Mouse (Mus musculus): Measurements from ENCODE around the gene Fam107b. TPM values are rescaled to one million over a fixed set of nuclear protein-coding genes. Genes with fewer than 3 reads are reported as not detected.

Gene Fam107b
- polyA plus RNA-seq, 1 experiment from 2014 or later = 18.3 TPM

- Histone ChIP-seq H3K36me3 (replicated peaks) (no peaks in the 10 kb centered on the region), H3K9me3 (replicated peaks) (no peaks in the 10 kb centered on the region), H3K9ac (no peak overlapping the region), H3K4me3 (replicated peaks) (no peak overlapping the region), H3K27ac (replicated peaks) (no peak overlapping the region), H3K4me1 (replicated peaks) (no peaks in the 10 kb centered on the region), H3K27me3 (no peaks in the 10 kb centered on the region), H3K4me2 (no peak overlapping the region)
- WGBS (ENCODE audit: insufficient replicate concordance) = 52% methylated on average over 8 of the region's 8 CpGs
- ATAC-seq (ENCODE audit: insufficient read depth) = no peak
Observed at GRCm38 (mm10) chr2:3578180-3578902, 8.1 kb downstream of the Fam107b start.

DNA sequence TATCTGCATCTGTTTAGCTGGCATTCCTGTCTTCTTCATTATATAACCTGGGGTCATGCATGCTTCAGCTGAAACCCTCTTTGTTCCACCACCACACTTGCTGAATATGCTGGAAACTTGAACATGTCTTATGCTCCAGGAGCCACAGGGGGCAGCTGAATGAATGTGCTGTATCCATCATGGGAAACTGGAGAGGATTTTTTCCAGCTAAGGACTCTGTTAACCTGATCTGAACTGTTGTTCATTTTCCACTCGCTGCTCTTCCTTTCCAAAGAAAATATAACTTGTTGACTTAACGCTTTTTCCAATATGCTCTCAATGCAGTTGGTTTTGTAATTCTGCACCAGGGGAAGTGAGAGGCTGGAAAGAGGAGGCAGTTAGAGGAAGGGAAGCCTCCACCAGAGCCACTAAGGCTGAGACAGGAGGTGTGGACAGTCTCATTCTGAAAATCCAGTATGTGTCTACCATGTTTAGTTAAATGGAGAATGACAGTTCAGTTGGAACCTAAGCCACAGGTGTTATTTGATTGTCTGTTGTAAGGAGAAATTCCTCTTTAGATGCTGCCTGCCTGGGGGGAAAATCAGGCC, 9.1 kb downstream of the Fam107b start:
- ATAC-seq (ENCODE audit: insufficient read depth) = no peak
- Histone ChIP-seq H3K27ac (replicated peaks) (no peak overlapping the region), H3K9ac (no peak overlapping the region), H3K9me3 (replicated peaks) (no peaks in the 10 kb centered on the region), H3K36me3 (replicated peaks) (no peaks in the 10 kb centered on the region), H3K4me3 (replicated peaks) (no peak overlapping the region), H3K4me2 (no peak overlapping the region), H3K27me3 (no peaks in the 10 kb centered on the region), H3K4me1 (replicated peaks) (no peaks in the 10 kb centered on the region)
- WGBS (ENCODE audit: insufficient replicate concordance) = 50% methylated on average over 2 of the region's 2 CpGs

DNA sequence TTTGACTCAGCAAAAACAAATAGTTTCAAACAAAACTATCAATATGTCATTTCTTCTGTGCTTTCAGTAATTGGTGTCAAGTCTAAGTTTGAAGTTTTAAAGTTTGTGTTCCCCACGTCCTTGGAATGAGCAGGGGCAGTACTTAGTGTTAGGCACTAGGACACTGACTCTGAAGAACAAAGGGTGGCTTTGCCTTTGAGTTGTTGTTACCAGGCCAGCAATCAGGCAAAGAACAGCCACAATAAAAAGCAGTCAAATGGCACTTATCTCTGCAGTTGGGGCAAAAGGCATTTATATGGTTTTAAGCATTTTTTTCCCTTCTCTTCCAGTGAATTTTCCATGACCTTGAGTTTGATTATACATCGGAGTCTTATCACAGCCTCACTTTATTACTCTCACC, 12.5 kb downstream of the Fam107b start:
- 55% methylated on average over 2 of the region's 2 CpGs for WGBS (ENCODE audit: insufficient replicate concordance)
- Histone ChIP-seq H3K4me2 (no peak overlapping the region), H3K27ac (replicated peaks) (no peak overlapping the region), H3K4me3 (replicated peaks) (no peak overlapping the region), H3K9ac (no peak overlapping the region), H3K27me3 (no peaks in the 10 kb centered on the region), H3K4me1 (replicated peaks) (no peaks in the 10 kb centered on the region), H3K9me3 (replicated peaks) (no peaks in the 10 kb centered on the region), H3K36me3 (replicated peaks) (no peaks in the 10 kb centered on the region)
- no peak for ATAC-seq (ENCODE audit: insufficient read depth)

DNA sequence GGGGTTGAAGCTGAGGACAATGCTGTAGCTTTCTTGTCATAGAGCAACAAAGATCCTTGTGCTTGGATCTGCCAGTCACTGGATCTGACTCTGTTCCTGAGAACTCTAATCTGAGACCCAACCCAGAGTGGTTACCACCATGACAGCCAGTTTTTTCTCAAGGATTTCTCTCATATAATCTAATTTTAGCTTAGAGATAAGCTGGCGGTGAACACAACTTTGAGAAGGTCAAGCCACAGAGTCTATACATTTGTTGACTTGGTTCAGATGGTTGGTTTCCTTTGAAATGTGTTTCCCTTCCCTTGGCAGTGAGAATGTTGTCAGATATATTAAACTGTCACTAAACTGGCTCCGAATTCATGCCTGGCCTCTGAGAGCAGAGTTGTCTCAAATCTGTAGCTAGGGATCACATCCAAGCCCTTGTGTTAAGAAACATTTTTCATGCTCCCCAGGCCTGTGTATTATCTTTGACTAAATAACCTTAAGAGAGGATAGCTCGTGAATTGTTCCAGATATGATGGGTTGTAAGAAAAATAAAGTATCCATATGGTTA, 15.0 kb downstream of the Fam107b start:
- no peaks in the 10 kb centered on the region for H3K9me3 ChIP-seq (replicated peaks)
- H3K4me1 ChIP-seq (replicated peaks) = no peaks in the 10 kb centered on the region
- H3K27ac ChIP-seq (replicated peaks) = no peak overlapping the region
- 39% methylated on average over 3 of the region's 3 CpGs for WGBS (ENCODE audit: insufficient replicate concordance)
- H3K4me3 ChIP-seq (replicated peaks) = no peak overlapping the region
- no peaks in the 10 kb centered on the region for H3K27me3 ChIP-seq
- H3K9ac ChIP-seq = no peak overlapping the region
- H3K4me2 ChIP-seq = no peak overlapping the region
- no peaks in the 10 kb centered on the region for H3K36me3 ChIP-seq (replicated peaks)
- no peak for ATAC-seq (ENCODE audit: insufficient read depth)

DNA sequence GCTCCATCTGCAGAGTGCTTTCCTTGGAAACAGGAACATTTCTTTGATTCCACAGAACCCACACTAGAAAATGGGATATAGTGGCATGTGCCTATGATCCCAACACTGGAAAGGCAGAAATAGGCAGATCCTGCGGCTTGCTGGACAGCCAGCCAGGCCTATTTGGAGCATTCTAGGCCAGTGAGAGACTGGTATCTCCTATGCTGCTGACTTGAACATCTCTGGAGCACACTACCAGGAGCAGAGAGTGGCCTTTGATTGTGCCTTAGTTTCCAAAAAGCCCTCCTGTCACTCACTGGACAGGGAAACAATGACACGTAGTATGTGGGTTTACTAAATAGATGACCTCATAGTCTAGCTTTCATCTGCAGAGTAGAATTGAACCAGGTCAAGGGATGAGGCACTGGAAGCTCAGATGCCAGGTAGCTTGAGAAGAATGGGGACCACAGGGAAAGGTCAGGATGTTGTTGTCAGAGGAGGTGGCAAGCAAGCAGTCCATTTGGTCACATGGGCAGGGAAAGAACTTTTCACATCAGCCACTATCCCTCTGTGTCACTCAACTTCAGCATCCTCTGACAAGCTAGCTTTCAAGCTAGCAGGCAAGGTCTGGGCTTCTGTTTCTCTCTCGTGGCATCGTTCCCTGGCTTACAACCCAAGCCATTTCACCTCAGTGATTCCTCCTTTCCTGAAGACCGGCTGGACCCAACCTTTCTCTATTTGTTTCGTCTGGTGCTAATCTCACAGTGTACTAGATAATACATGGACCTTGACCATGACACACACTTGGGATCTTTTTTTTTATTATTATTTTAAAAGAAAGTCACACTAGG, 20.0 kb downstream of the Fam107b start:
- Histone ChIP-seq H3K36me3 (replicated peaks) (no peaks in the 10 kb centered on the region), H3K27me3 (no peaks in the 10 kb centered on the region), H3K27ac (replicated peaks) (no peak overlapping the region), H3K4me3 (replicated peaks) (no peak overlapping the region), H3K4me1 (replicated peaks) (no peaks in the 10 kb centered on the region), H3K4me2 (no peak overlapping the region), H3K9me3 (replicated peaks) (no peaks in the 10 kb centered on the region), H3K9ac (no peak overlapping the region)
- ATAC-seq (ENCODE audit: insufficient read depth) = no peak
- 65% methylated on average over 6 of the region's 6 CpGs for WGBS (ENCODE audit: insufficient replicate concordance)

GRCm38 (mm10) chr2:3590916-3591197, 20.6 kb downstream of the Fam107b start:
- no peak overlapping the region for H3K27ac ChIP-seq (replicated peaks)
- H3K9ac ChIP-seq = no peak overlapping the region
- ATAC-seq (ENCODE audit: insufficient read depth) = no peak
- H3K4me1 ChIP-seq (replicated peaks) = no peaks in the 10 kb centered on the region
- WGBS (ENCODE audit: insufficient replicate concordance) = 78% methylated on average over 1 of the region's 1 CpGs
- no peaks in the 10 kb centered on the region for H3K9me3 ChIP-seq (replicated peaks)
- H3K4me3 ChIP-seq (replicated peaks) = no peak overlapping the region
- no peaks in the 10 kb centered on the region for H3K36me3 ChIP-seq (replicated peaks)
- no peaks in the 10 kb centered on the region for H3K27me3 ChIP-seq
- no peak overlapping the region for H3K4me2 ChIP-seq

- ATAC-seq (ENCODE audit: insufficient read depth) = no peak
- WGBS (ENCODE audit: insufficient replicate concordance) = 15% methylated on average over 2 of the region's 2 CpGs
- no peak overlapping the region for H3K9ac ChIP-seq
Observed at GRCm38 (mm10) chr2:3594663-3595318, 24.5 kb downstream of the Fam107b start.

DNA sequence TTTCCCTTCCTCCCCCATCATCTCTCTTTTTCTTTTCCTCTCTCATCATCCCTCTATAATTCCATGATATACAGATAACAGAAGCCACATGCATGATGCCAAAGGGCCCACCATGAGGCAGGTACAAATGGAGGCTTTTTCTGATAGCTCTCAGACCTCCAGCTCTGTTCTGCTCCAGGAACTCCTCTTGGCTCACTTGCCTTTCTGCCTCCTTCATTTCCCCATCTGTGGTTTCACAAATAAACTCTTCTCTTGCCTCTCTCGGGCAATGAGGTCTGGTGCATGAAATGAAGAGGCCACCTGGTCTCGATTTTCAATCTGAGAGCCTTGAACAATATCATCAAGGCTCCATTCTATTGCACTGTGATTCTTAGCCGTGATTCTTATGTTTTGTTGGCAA, 30.1 kb downstream of the Fam107b start:
- Histone ChIP-seq H3K9ac (no peak overlapping the region), H3K27me3 (no peaks in the 10 kb centered on the region), H3K36me3 (replicated peaks) (no peaks in the 10 kb centered on the region), H3K4me3 (replicated peaks) (no peak overlapping the region), H3K4me1 (replicated peaks) (no peaks in the 10 kb centered on the region), H3K9me3 (replicated peaks) (no peaks in the 10 kb centered on the region), H3K4me2 (no peak overlapping the region), H3K27ac (replicated peaks) (no peak overlapping the region)
- WGBS (ENCODE audit: insufficient replicate concordance) = 35% methylated on average over 3 of the region's 3 CpGs
- no peak for ATAC-seq (ENCODE audit: insufficient read depth)

More at GRCm38 (mm10) chr2:3594663-3595318, 24.5 kb downstream of the Fam107b start:
- no peaks in the 10 kb centered on the region for H3K27me3 ChIP-seq
- H3K9me3 ChIP-seq (replicated peaks) = no peaks in the 10 kb centered on the region
- H3K4me3 ChIP-seq (replicated peaks) = no peak overlapping the region
- no peaks in the 10 kb centered on the region for H3K4me1 ChIP-seq (replicated peaks)
- no peaks in the 10 kb centered on the region for H3K36me3 ChIP-seq (replicated peaks)
- no peak overlapping the region for H3K27ac ChIP-seq (replicated peaks)
- H3K4me2 ChIP-seq = no peak overlapping the region

GRCm38 (mm10) chr2:3602599-3602998, 32.3 kb downstream of the Fam107b start:
- 70% methylated on average over 3 of the region's 3 CpGs for WGBS (ENCODE audit: insufficient replicate concordance)

GRCm38 (mm10) chr2:3603181-3603580, 32.9 kb downstream of the Fam107b start:
- no peaks in the 10 kb centered on the region for H3K4me1 ChIP-seq (replicated peaks)
- H3K4me3 ChIP-seq (replicated peaks) = no peak overlapping the region
- no peaks in the 10 kb centered on the region for H3K36me3 ChIP-seq (replicated peaks)
- H3K27me3 ChIP-seq = no peaks in the 10 kb centered on the region
- H3K27ac ChIP-seq (replicated peaks) = no peak overlapping the region
- no peak overlapping the region for H3K4me2 ChIP-seq
- H3K9me3 ChIP-seq (replicated peaks) = no peaks in the 10 kb centered on the region
- H3K9ac ChIP-seq = no peak overlapping the region
- WGBS (ENCODE audit: insufficient replicate concordance) = 62% methylated on average over 5 of the region's 5 CpGs
- ATAC-seq (ENCODE audit: insufficient read depth) = no peak

More at GRCm38 (mm10) chr2:3602599-3602998, 32.3 kb downstream of the Fam107b start:
- Histone ChIP-seq H3K9ac (no peak overlapping the region), H3K9me3 (replicated peaks) (no peaks in the 10 kb centered on the region), H3K4me1 (replicated peaks) (no peaks in the 10 kb centered on the region), H3K4me2 (no peak overlapping the region), H3K36me3 (replicated peaks) (no peaks in the 10 kb centered on the region), H3K27me3 (no peaks in the 10 kb centered on the region), H3K4me3 (replicated peaks) (no peak overlapping the region), H3K27ac (replicated peaks) (no peak overlapping the region)
- no peak for ATAC-seq (ENCODE audit: insufficient read depth)
